Mouse (Mus musculus): ENCODE measurements around the gene Rnaset2a. TPM values are rescaled to one million over a fixed set of nuclear protein-coding genes. Genes with fewer than 3 reads are reported as not detected.
"Not testable (repeated sequence)": the region's sequence is repeated elsewhere in the genome, so short reads cannot be mapped to it uniquely, and the experiment has no call there.

The Rnaset2a gene
- total RNA-seq (2017), result 17.9 and 20.8 TPM in 2 replicates

- peak; percentile 92 for ATAC-seq (ENCODE audit: extremely low read depth, insufficient number of reproducible peaks, low FRiP score, poor library complexity, severe bottlenecking)
Measured at GRCm38 (mm10) chr17:8147439-8148316, at the start of gene Rnaset2a, which contains the start of gene Gm49673. Gene Rnaset2a (minus strand): TSS chr17:8148097. Gene Gm49673 (minus strand): TSS chr17:8147788.

GRCm38 (mm10) chr17:8197652-8198051 is 49.8 kb upstream of the Rnaset2a start:
- ATAC-seq (ENCODE audit: extremely low read depth, insufficient number of reproducible peaks, low FRiP score, poor library complexity, severe bottlenecking), result peak; percentile 69

- peak; percentile 78 for ATAC-seq (ENCODE audit: extremely low read depth, insufficient number of reproducible peaks, low FRiP score, poor library complexity, severe bottlenecking)
Measured at GRCm38 (mm10) chr17:8195685-8196376, 47.9 kb upstream of the Rnaset2a start.

GRCm38 (mm10) chr17:8193678-8194077 is 45.8 kb upstream of the Rnaset2a start:
- no peak for ATAC-seq (ENCODE audit: extremely low read depth, insufficient number of reproducible peaks, low FRiP score, poor library complexity, severe bottlenecking)

GRCm38 (mm10) chr17:8184217-8184616 is 36.3 kb upstream of the Rnaset2a start:
- ATAC-seq (ENCODE audit: extremely low read depth, insufficient number of reproducible peaks, low FRiP score, poor library complexity, severe bottlenecking), result no peak

- ATAC-seq (ENCODE audit: extremely low read depth, insufficient number of reproducible peaks, low FRiP score, poor library complexity, severe bottlenecking), result no peak
Measured at GRCm38 (mm10) chr17:8183815-8184214, 35.9 kb upstream of the Rnaset2a start.

DNA sequence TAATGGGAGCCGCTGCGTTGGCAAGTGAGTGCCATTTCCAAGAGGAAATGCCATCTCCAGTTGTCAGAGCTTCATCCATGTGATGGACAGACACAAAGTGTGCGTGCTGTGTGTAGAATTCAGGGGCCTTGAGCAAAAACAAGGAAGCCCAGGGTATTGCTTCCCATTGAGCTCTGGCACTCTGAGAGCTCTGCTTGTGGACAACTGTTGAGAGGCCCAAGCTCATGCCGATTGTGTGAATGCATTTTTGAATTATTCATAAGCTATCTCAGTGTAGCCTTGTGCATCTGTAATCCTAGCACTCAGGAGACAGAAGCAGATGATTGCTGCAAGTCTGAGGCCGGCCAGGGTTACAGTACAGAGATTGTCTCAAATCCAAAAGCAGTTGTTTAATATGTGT is 29.2 kb upstream of the Rnaset2a start:
- no peak for ATAC-seq (ENCODE audit: extremely low read depth, insufficient number of reproducible peaks, low FRiP score, poor library complexity, severe bottlenecking)

DNA sequence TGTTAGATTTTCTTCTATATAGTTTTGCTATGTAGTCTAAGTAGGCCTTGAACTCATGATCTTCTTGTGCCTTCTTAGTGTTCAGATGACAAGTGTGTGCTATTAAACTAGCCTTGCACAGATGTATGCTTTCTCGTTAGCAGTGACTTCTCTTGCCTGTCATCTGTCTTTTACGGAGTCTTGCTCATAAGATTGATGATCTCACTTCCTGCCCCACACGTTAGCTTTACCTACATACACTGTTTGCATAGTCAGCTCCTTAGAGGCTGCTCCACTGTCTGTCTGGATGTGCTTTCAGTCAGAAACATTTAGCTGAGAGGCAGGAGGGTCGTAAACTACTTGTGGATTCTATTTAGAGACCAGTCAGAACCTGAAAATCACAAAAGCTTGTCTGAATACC is 23.2 kb upstream of the Rnaset2a start:
- peak; percentile 33; the same call in 1 of the 2 replicates for ATAC-seq (ENCODE audit: extremely low read depth, insufficient number of reproducible peaks, low FRiP score, poor library complexity, severe bottlenecking)

DNA sequence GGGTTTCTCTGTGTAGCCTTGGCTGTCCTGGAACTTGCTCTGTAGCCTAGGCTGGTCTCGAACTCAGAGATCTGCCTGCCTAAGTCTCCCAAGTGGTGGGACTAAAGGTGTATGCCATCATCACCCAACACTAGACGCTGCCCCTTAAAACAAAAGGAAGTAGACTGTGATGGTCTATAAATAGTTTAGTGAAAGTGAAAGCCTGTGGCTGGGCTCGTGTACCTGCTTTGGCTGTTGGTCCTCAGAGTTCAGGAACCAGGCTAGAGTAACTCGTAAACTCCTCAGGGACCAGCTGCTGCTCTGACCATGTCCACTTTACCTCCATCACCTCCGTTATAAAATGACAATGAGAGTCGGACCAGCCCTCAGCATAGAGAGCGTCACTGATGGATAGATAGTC is 22.4 kb upstream of the Rnaset2a start:
- ATAC-seq (ENCODE audit: extremely low read depth, insufficient number of reproducible peaks, low FRiP score, poor library complexity, severe bottlenecking), result peak; percentile 65

DNA sequence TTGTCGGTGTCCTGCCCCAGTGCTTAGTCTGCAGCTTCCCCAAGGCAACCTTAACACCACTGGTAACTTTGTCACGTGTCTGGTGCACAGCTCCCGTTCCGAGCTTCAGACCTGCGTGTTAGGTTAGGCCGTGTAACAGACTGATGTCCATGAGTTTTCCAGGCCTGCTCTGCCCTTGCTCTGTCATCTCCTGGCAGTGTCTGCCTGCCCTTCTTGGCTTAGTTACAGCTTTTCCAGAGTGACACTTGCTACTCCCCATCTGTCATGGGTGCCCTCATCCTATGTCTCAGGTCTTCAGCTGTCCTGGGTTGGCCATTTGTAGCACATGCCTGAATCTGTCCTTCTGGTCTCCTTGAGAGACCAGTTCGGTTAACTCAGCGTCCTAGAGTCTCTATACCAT is 19.5 kb upstream of the Rnaset2a start:
- ATAC-seq (ENCODE audit: extremely low read depth, insufficient number of reproducible peaks, low FRiP score, poor library complexity, severe bottlenecking), result not testable (repeated sequence)

GRCm38 (mm10) chr17:8166454-8166853 is 18.6 kb upstream of the Rnaset2a start:
- ATAC-seq (ENCODE audit: extremely low read depth, insufficient number of reproducible peaks, low FRiP score, poor library complexity, severe bottlenecking), result not testable (repeated sequence)

DNA sequence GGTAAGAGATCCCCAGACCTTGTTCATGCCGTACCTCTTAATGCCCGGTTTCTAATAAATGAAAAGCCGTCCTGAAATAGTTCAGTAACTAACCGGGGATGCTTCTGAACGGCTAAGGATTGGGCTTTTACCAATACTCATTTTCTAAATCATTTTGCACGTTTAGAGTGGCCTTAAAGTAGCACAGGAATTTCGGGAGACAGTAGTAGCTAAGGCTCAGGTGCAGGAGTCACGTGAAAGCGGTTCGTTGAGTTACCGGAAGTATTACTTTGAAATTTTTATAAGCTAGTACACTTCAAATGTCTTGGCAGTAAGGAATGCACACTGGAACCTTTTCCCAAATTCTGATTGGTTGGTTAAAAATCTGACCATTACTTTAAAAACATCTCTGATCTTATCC is 18.1 kb upstream of the Rnaset2a start:
- ATAC-seq (ENCODE audit: extremely low read depth, insufficient number of reproducible peaks, low FRiP score, poor library complexity, severe bottlenecking), result not testable (repeated sequence)

DNA sequence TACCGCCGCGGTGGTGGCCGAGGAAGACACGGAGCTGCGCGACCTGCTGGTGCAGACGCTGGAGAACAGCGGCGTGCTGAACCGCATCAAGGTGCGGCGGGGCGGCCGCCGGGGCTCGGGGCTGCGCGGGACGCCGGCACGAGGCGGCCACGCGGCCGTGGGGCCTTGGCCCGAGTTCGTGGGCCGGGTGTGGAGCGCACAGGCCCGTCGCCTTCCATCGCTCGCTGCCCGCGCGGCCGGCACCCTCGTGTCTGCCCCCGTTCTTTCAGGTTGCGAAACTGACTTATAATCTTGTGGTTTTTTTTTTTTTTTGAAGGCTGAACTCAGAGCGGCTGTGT is 17.7 kb upstream of the Rnaset2a start:
- not testable (repeated sequence) for ATAC-seq (ENCODE audit: extremely low read depth, insufficient number of reproducible peaks, low FRiP score, poor library complexity, severe bottlenecking)

DNA sequence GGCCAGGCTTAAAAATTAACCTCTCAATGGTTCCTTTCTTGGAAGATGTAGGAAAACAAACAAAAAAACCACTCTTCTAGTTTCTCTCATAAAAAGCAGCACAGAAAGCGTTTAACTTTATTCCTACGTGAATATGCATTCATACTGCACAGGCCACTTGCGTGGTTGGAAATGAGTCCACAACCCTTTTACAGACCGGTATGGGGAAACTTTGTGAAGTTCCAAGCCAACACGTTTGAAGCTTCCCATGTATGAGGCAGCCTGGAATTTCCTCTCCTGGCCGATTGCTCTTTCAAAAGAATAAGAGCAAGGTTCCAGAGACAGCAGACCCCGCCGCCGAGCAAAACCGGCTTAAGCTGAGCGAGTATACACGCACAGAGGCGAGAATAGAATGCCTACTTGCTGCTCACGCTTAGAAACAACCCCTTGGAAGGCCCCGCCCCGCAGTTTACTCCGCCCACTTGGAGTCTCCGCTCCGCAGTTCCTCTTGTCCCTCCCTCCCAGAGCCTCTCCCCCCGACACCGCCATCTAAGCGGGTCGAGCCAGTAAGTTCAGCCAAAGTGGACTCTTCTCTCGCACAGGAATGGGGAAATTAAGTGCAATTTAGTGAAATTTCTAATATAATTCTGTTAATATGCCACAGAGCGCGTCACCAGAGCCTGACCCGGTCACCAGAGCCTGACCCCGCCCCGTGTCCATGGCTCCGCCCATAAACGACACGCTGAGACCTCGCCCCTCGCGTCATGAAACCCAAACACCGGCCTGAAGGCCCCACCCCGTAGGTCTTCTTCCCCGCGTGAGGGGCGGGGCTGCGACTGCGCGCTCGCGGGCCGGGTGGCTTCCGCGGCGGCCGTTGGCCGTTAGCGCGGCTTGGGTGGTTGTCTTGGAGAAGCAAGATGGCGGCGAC is 17.1 kb upstream of the Rnaset2a start, which contains the start of gene Fgfr1op:
Gene Fgfr1op, plus strand, starts transcription at position 801 of the 907 bp plus-strand sequence.
- ATAC-seq (ENCODE audit: extremely low read depth, insufficient number of reproducible peaks, low FRiP score, poor library complexity, severe bottlenecking), result peak; percentile 85

- not testable (repeated sequence) for ATAC-seq (ENCODE audit: extremely low read depth, insufficient number of reproducible peaks, low FRiP score, poor library complexity, severe bottlenecking)
Measured at GRCm38 (mm10) chr17:8160969-8161368, 13.1 kb upstream of the Rnaset2a start.

- ATAC-seq (ENCODE audit: extremely low read depth, insufficient number of reproducible peaks, low FRiP score, poor library complexity, severe bottlenecking), result peak; percentile 81
Measured at GRCm38 (mm10) chr17:8158627-8159026, 10.7 kb upstream of the Rnaset2a start.

DNA sequence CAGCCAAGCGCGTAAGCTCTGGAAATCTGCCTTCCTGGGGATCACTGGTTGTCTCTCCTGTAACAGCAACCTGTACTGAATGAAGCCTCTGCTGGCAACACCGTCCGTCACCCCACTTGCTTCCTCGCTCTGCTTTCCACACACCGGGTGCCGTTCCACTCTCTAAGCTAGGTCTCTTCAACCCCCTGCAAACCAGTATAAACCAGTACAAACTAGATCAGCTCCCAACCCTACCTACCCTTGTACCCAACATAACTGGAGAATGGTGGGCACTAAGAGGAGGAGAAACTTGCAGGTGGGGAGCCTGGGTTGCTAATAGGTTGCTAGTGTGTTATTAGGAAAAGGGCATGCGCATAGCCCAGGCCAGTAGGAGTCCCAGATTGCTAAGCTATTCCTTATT is 8.1 kb upstream of the Rnaset2a start:
- ATAC-seq (ENCODE audit: extremely low read depth, insufficient number of reproducible peaks, low FRiP score, poor library complexity, severe bottlenecking), result not testable (repeated sequence)

DNA sequence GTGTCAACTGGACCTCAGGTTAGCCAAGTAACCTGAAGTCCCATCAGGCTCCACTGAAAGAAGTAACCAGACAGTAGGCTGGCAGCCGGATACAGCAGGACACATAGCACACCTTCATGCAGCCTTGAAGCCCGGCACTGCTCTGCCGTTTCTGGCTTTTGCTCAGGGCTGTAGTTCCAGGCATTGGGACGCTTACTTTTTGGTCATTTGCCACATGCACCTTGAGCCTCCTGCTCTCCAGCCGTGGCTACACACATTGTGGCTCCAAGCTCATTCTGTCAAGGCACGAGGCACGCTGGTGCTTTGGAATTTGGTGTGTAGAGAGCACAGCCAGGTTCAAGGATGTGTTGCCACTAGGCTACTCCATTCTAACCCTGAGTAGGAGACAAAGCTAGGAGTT is 7.1 kb upstream of the Rnaset2a start:
- not testable (repeated sequence) for ATAC-seq (ENCODE audit: extremely low read depth, insufficient number of reproducible peaks, low FRiP score, poor library complexity, severe bottlenecking)

GRCm38 (mm10) chr17:8146931-8147330 is 966 bp downstream of the Rnaset2a start:
- ATAC-seq (ENCODE audit: extremely low read depth, insufficient number of reproducible peaks, low FRiP score, poor library complexity, severe bottlenecking), result not testable (repeated sequence)
